ENCODE assay signal across 31 mouse cellular contexts in the genomic region with DNA sequence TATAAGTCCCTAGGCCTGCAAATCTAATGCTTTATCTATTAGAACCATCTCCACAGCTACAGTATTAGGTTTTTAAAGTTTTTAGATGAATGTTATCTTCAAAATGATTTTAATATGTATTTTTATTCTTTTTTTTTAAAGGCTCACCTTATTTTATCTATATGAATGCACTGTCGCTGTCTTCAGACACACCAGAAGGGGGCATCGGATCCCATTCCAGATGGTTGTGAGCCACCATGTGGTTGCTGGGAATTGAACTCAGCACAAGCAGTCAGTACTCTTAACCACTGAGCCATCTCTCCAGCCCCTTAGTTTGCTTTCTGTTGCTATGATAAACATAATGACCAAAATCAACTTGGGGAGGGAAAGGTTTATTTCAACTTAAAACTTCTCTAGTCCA. TPM values are rescaled to one million over a fixed set of nuclear protein-coding genes. Genes with fewer than 3 reads are reported as not detected.
DNase-seq lines count a peak whose midpoint lies in the region; ATAC-seq and TF ChIP-seq lines count a peak whose summit lies in the region.
"Had no signal": no experiment of that assay in that cellular context is flagged by ENCODE, and none has a peak within 500 bp of the region (broad histone marks: within the 10 kb centered on the region; RNA-seq: fewer than 3 reads in every experiment).

No protein-coding gene starts in this region.

- WGBS in hindbrain, postnatal 0 days = 94% methylated on average over 2 of the region's 2 CpGs
- WGBS in hindbrain, embryonic 10.5 days = 95% methylated on average over 2 of the region's 2 CpGs
- 92% methylated on average over 2 of the region's 2 CpGs for WGBS in lung, embryonic 14.5 days
- 93% methylated on average over 2 of the region's 2 CpGs for WGBS in stomach, postnatal 0 days

- H3K9ac ChIP-seq in hindbrain, postnatal 0 days (replicated peaks; ENCODE audit: low read length) = no peak overlapping the region
- no peak overlapping the region for H3K9ac ChIP-seq in lung, embryonic 14.5 days
- peak overlapping the region; percentile 39; the same call in 1 of the 2 replicates for H3K9ac ChIP-seq in MEL (ENCODE audit: control insufficient read depth, low read depth, low read length, poor library complexity, severe bottlenecking)
- H3K9ac ChIP-seq in stomach, postnatal 0 days (ENCODE audit: low read length) = no peak overlapping the region
- H3K9ac ChIP-seq: heart, embryonic 15.5 days; hindbrain, embryonic 12.5 days; limb, embryonic 15.5 days; lung, embryonic 15.5 days; midbrain, embryonic 12.5 days had no signal

- H3K79me2 ChIP-seq in MEL (ENCODE audit: control insufficient read depth, insufficient read depth, low read length, poor library complexity) = peaks cover 25% of the 10 kb centered on the region

- no peak for DNase-seq in hindbrain, postnatal 0 days (ENCODE audit: low spot score)
- no peak for DNase-seq in hindbrain, embryonic 10.5 days (ENCODE audit: low spot score)
- DNase-seq in lung, embryonic 14.5 days = no peak
- no peak for DNase-seq in lung, postnatal 36 days
- DNase-seq in MEL (ENCODE audit: low read depth, low spot score) = no peak
- no peak for DNase-seq in stomach, postnatal 0 days (ENCODE audit: low spot score)
- no peak for DNase-seq in frontal cortex, adult 2 months (ENCODE audit: extremely low spot score in 1 of 2, low spot score in 1 of 2)
- DNase-seq: adrenal gland, adult 8-10 months; cerebellum, adult 2 months; kidney, adult 8-10 months; kidney, postnatal 4 days; layer of hippocampus, adult 9-11 months; right cerebral cortex, adult 18-20 months; spleen, adult 18-20 months; thymus, postnatal 4 days had no signal

- no peak for TF ChIP-seq RAD21 in MEL (IDR thresholded peaks at IDR 0.05; ENCODE audit: low read depth, low read length)

- H3K36me3 ChIP-seq in hindbrain, postnatal 0 days (ENCODE audit: insufficient read depth, low read length) = peaks cover 5% of the 10 kb centered on the region; the same call in 1 of the 2 replicates
- peaks cover 18% of the 10 kb centered on the region for H3K36me3 ChIP-seq in hindbrain, embryonic 10.5 days
- peaks cover 24% of the 10 kb centered on the region for H3K36me3 ChIP-seq in lung, embryonic 14.5 days (ENCODE audit: insufficient read depth)
- H3K36me3 ChIP-seq in MEL (ENCODE audit: control insufficient read depth in 1 of 2, insufficient read depth in 2 of 2, low read length in 2 of 2) = peaks cover 4 to 26% of the 10 kb centered on the region in 2 experiments
- 0 out of 2 replicates have a peak, but pooled peaks cover 3% of the 10 kb centered on the region for H3K36me3 ChIP-seq in stomach, postnatal 0 days (ENCODE audit: control insufficient read depth, insufficient read depth, low read length)

- no peaks in the 10 kb centered on the region for H3K9me3 ChIP-seq in hindbrain, postnatal 0 days (ENCODE audit: low read length)
- no peaks in the 10 kb centered on the region for H3K9me3 ChIP-seq in hindbrain, embryonic 10.5 days
- no peaks in the 10 kb centered on the region for H3K9me3 ChIP-seq in lung, embryonic 14.5 days (ENCODE audit: low read depth, low read length)
- no peaks in the 10 kb centered on the region for H3K9me3 ChIP-seq in MEL (replicated peaks; ENCODE audit: insufficient read depth, low read length)
- no peaks in the 10 kb centered on the region for H3K9me3 ChIP-seq in stomach, postnatal 0 days (ENCODE audit: control insufficient read depth, low read length)
- H3K9me3 ChIP-seq: heart, embryonic 10.5 days; heart, embryonic 15.5 days; hindbrain, embryonic 12.5 days; limb, embryonic 10.5 days; limb, embryonic 15.5 days; lung, embryonic 15.5 days; midbrain, embryonic 12.5 days had no signal

- H3K4me2 ChIP-seq in hindbrain, postnatal 0 days (ENCODE audit: low read depth, low read length) = no peak overlapping the region
- H3K4me2 ChIP-seq in lung, embryonic 14.5 days = no peak overlapping the region
- no peak overlapping the region for H3K4me2 ChIP-seq in stomach, postnatal 0 days (replicated peaks; ENCODE audit: low read depth)
- H3K4me2 ChIP-seq: hindbrain, embryonic 12.5 days; limb, embryonic 15.5 days; midbrain, embryonic 12.5 days had no signal

- no peak overlapping the region for H3K27ac ChIP-seq in hindbrain, postnatal 0 days
- H3K27ac ChIP-seq in hindbrain, embryonic 10.5 days = no peak overlapping the region
- no peak overlapping the region for H3K27ac ChIP-seq in lung, embryonic 14.5 days (ENCODE audit: low read depth)
- peak overlapping the region; percentile 1; the same call in 1 of the 2 replicates for H3K27ac ChIP-seq in MEL (ENCODE audit: control insufficient read depth, low read depth, low read length)
- no peak overlapping the region for H3K27ac ChIP-seq in stomach, postnatal 0 days (replicated peaks)
- H3K27ac ChIP-seq: heart, embryonic 10.5 days; heart, embryonic 15.5 days; hindbrain, embryonic 12.5 days; kidney, postnatal 0 days; limb, embryonic 10.5 days; limb, embryonic 15.5 days; lung, embryonic 15.5 days; midbrain, embryonic 12.5 days had no signal

- TF ChIP-seq CTCF in hindbrain, postnatal 0 days (IDR thresholded peaks at IDR 0.05; ENCODE audit: low read depth) = peak; percentile 27
- peak; percentile 22 for TF ChIP-seq CTCF in lung, embryonic 14.5 days (IDR thresholded peaks at IDR 0.05; ENCODE audit: low read depth)
- TF ChIP-seq CTCF in MEL (IDR thresholded peaks at IDR 0.05 in 2 of 3, conservative IDR thresholded peaks at IDR 0.05 in 1 of 3; ENCODE audit: control insufficient read depth in 1 of 3, insufficient read depth in 1 of 3, low read depth in 2 of 3, low read length in 3 of 3, poor library complexity in 1 of 3, severe bottlenecking in 1 of 3) = peak; percentile 8 to 44 (median 17); a peak in 4 of 6 replicates
- peak; percentile 23 for TF ChIP-seq CTCF in stomach, postnatal 0 days (IDR thresholded peaks at IDR 0.05; ENCODE audit: low read depth)

- H3K27me3 ChIP-seq in hindbrain, postnatal 0 days (ENCODE audit: insufficient read depth, low read length) = no peaks in the 10 kb centered on the region
- no peaks in the 10 kb centered on the region for H3K27me3 ChIP-seq in hindbrain, embryonic 10.5 days (ENCODE audit: insufficient read depth, poor library complexity, severe bottlenecking)
- no peaks in the 10 kb centered on the region for H3K27me3 ChIP-seq in lung, embryonic 14.5 days (ENCODE audit: insufficient read depth, low read length)
- H3K27me3 ChIP-seq in MEL (ENCODE audit: control insufficient read depth in 1 of 2, insufficient read depth in 2 of 2, low read length in 2 of 2) = no peaks in the 10 kb centered on the region
- no peaks in the 10 kb centered on the region for H3K27me3 ChIP-seq in stomach, postnatal 0 days (ENCODE audit: control insufficient read depth, insufficient read depth, low read length)
- H3K27me3 ChIP-seq: heart, embryonic 15.5 days; hindbrain, embryonic 12.5 days; limb, embryonic 15.5 days; lung, embryonic 15.5 days; midbrain, embryonic 12.5 days had no signal

- no peaks in the 10 kb centered on the region for H3K4me1 ChIP-seq in hindbrain, postnatal 0 days (ENCODE audit: insufficient read depth, low read length)
- peaks cover 17% of the 10 kb centered on the region for H3K4me1 ChIP-seq in hindbrain, embryonic 10.5 days (replicated peaks)
- H3K4me1 ChIP-seq in lung, embryonic 14.5 days (ENCODE audit: insufficient read depth) = peaks cover 3% of the 10 kb centered on the region; the same call in 1 of the 2 replicates
- H3K4me1 ChIP-seq in MEL (ENCODE audit: control insufficient read depth in 1 of 2, insufficient read depth in 2 of 2, low read length in 2 of 2) = peaks cover 2 to 13% of the 10 kb centered on the region in 2 experiments
- no peaks in the 10 kb centered on the region for H3K4me1 ChIP-seq in stomach, postnatal 0 days (replicated peaks; ENCODE audit: control insufficient read depth, insufficient read depth)

- H3K4me3 ChIP-seq in hindbrain, postnatal 0 days (ENCODE audit: low read length) = no peak overlapping the region
- no peak overlapping the region for H3K4me3 ChIP-seq in hindbrain, embryonic 10.5 days
- no peak overlapping the region for H3K4me3 ChIP-seq in lung, embryonic 14.5 days (ENCODE audit: low read depth, low read length)
- no peak overlapping the region for H3K4me3 ChIP-seq in MEL (ENCODE audit: control insufficient read depth in 1 of 2, insufficient read depth in 1 of 2, low read depth in 2 of 2, low read length in 2 of 2)
- no peak overlapping the region for H3K4me3 ChIP-seq in stomach, postnatal 0 days (ENCODE audit: low read depth, low read length)
- H3K4me3 ChIP-seq: heart, embryonic 15.5 days; hindbrain, embryonic 12.5 days; limb, embryonic 15.5 days; lung, embryonic 15.5 days; midbrain, embryonic 12.5 days had no signal

- TF ChIP-seq EP300 in MEL (IDR thresholded peaks at IDR 0.05; ENCODE audit: low read depth in 1 of 2, low read length in 2 of 2) = no peak
- TF ChIP-seq EP300 in stomach, postnatal 0 days (optimal IDR thresholded peaks at IDR 0.05) = no peak

- ATAC-seq in hindbrain, postnatal 0 days = no peak
- ATAC-seq in lung, embryonic 14.5 days (ENCODE audit: insufficient read depth) = no peak
- no peak for ATAC-seq in stomach, postnatal 0 days (ENCODE audit: low FRiP score, low TSS enrichment)
- ATAC-seq: CD4-positive, CD25-positive, alpha-beta regulatory T cell, adult 4 months; forebrain, embryonic 14.5 days; intestine, embryonic 16.5 days had no signal

- no peak for TF ChIP-seq POLR2A in MEL (IDR thresholded peaks at IDR 0.05; ENCODE audit: control insufficient read depth in 1 of 2, insufficient read depth in 1 of 2, low read depth in 1 of 2, low read length in 2 of 2, poor library complexity in 1 of 2)

RNA-seq across cellular contexts. Expression of a gene that starts 23.5 kb away (rescaled TPM):
- 15.6 and 17.7 TPM in 2 replicates for total RNA-seq in hindbrain, postnatal 0 days (2014; rRNA removed)
- 15.9 and 16.9 TPM in 2 replicates for polyA plus RNA-seq in hindbrain, postnatal 0 days (2015; fragmentation: Nextera tagmentation; extraction: Ambion mirVana)
- 7.6 and 9.0 TPM in 2 replicates for polyA plus RNA-seq in hindbrain, embryonic 10.5 days (2016; fragmentation: Nextera tagmentation; extraction: Ambion mirVana)
- polyA plus RNA-seq in lung, embryonic 14.5 days (2014; fragmentation: Nextera tagmentation; extraction: Ambion mirVana) = 7.6 and 8.4 TPM in 2 replicates
- 3.3 and 4.6 TPM in 2 replicates for total RNA-seq in MEL (2012; rRNA removed)
- 1 to 10 TPM in 1 of 2 experiments, not detected in 1; 4.5 TPM for polyA plus RNA-seq in MEL (2012; ENCODE audit: insufficient read depth in 1 of 2, insufficient read length in 2 of 2, low read depth in 1 of 2, low replicate concordance in 2 of 2, missing spikeins in 1 of 2)
- 6.8 and 7.2 TPM in 2 replicates for polyA plus RNA-seq in stomach, postnatal 0 days (2015; fragmentation: Nextera tagmentation; extraction: Ambion mirVana)
- polyA plus RNA-seq in frontal cortex, adult 2 months (2012; rRNA removed) = 16.4 and 19.2 TPM in 2 replicates

RNA-seq across cellular contexts. Expression of a gene that starts 42.0 kb away (rescaled TPM):
- total RNA-seq in hindbrain, postnatal 0 days (2014; rRNA removed) = 55.0 and 59.5 TPM in 2 replicates
- polyA plus RNA-seq in hindbrain, postnatal 0 days (2015; fragmentation: Nextera tagmentation; extraction: Ambion mirVana) = 70.0 and 72.4 TPM in 2 replicates
- polyA plus RNA-seq in hindbrain, embryonic 10.5 days (2016; fragmentation: Nextera tagmentation; extraction: Ambion mirVana) = 79.9 and 108 TPM in 2 replicates
- polyA plus RNA-seq in lung, embryonic 14.5 days (2014; fragmentation: Nextera tagmentation; extraction: Ambion mirVana) = 141 and 151 TPM in 2 replicates
- 153 and 156 TPM in 2 replicates for total RNA-seq in MEL (2012; rRNA removed)
- polyA plus RNA-seq in MEL (2012; ENCODE audit: insufficient read depth in 1 of 2, insufficient read length in 2 of 2, low read depth in 1 of 2, low replicate concordance in 2 of 2, missing spikeins in 1 of 2) = 100 to 1,000 TPM; 125 to 162 TPM
- polyA plus RNA-seq in stomach, postnatal 0 days (2015; fragmentation: Nextera tagmentation; extraction: Ambion mirVana) = 38.8 and 51.7 TPM in 2 replicates
- 33.5 and 33.6 TPM in 2 replicates for polyA plus RNA-seq in frontal cortex, adult 2 months (2012; rRNA removed)

RNA-seq across cellular contexts. Expression of a gene that starts 56.3 kb away (rescaled TPM):
- not detected in 2 replicates for total RNA-seq in hindbrain, postnatal 0 days (2014; rRNA removed)
- polyA plus RNA-seq in hindbrain, postnatal 0 days (2015; fragmentation: Nextera tagmentation; extraction: Ambion mirVana) = 0.16 TPM in 1 of 2 replicates, not detected in the other
- 0.09 and 0.13 TPM in 2 replicates for polyA plus RNA-seq in hindbrain, embryonic 10.5 days (2016; fragmentation: Nextera tagmentation; extraction: Ambion mirVana)
- 0.12 TPM in 1 of 2 replicates, not detected in the other for polyA plus RNA-seq in lung, embryonic 14.5 days (2014; fragmentation: Nextera tagmentation; extraction: Ambion mirVana)
- not detected in 2 replicates for total RNA-seq in MEL (2012; rRNA removed)
- polyA plus RNA-seq in MEL (2012; ENCODE audit: insufficient read depth in 1 of 2, insufficient read length in 2 of 2, low read depth in 1 of 2, low replicate concordance in 2 of 2, missing spikeins in 1 of 2) = not detected
- 0.17 TPM in 1 of 2 replicates, not detected in the other for polyA plus RNA-seq in stomach, postnatal 0 days (2015; fragmentation: Nextera tagmentation; extraction: Ambion mirVana)
- polyA plus RNA-seq in frontal cortex, adult 2 months (2012; rRNA removed) = 0.78 and 1.2 TPM in 2 replicates
- total RNA-seq: megakaryocyte, adult 5-6 weeks; neutrophil, adult 5-6 weeks had no signal
- polyA plus RNA-seq: CD4-positive, CD25-positive, alpha-beta regulatory T cell, adult 4 months; embryonic facial prominence, embryonic 11.5 days; gonadal fat pad, adult 2 months; intestine, embryonic 16.5 days; kidney, postnatal 0 days; limb, embryonic 15.5 days; stomach, embryonic 16.5 days had no signal
